Mouse (Mus musculus) spleen, adult 2 months (tissue): ENCODE measurements around the gene Fgfr2. TPM values are rescaled to one million over a fixed set of nuclear protein-coding genes. Genes with fewer than 3 reads are reported as not detected.

Experiments used
- DNase-seq, 2 experiments: peaks; one replicate each; pipeline versions ENCODE4 v3.0.0 to v3.0.0-alpha.2; 2012 to 2021; ENCODE audit warnings: low spot score in 2 of 2, low read depth in 1 of 2
- H3K27ac ChIP-seq: fragments of 200-500 bp; 2 replicates; pipeline ENCODE4 v1.5.1; 2012; ENCODE audit warnings: low read length, inconsistent platforms; ENCODE audit not compliant: insufficient read depth
- H3K27me3 ChIP-seq: fragments of 200-500 bp; 2 replicates; pipeline ENCODE4 v1.6.1; 2012; ENCODE audit warnings: mild to moderate bottlenecking, moderate library complexity, low read length, inconsistent platforms; ENCODE audit not compliant: control insufficient read depth, insufficient read depth
- H3K36me3 ChIP-seq: fragments of 200-500 bp; 2 replicates; pipeline ENCODE4 v1.6.1; 2012; ENCODE audit warnings: mild to moderate bottlenecking, low read length, inconsistent platforms; ENCODE audit not compliant: control insufficient read depth, insufficient read depth
- H3K4me1 ChIP-seq: fragments of 200-500 bp; 2 replicates; pipeline ENCODE4 v1.6.1; 2011; ENCODE audit warnings: inconsistent platforms; ENCODE audit not compliant: control insufficient read depth, insufficient read depth, insufficient read length
- H3K4me3 ChIP-seq: fragments of 200-500 bp; 2 replicates; pipeline ENCODE4 v1.5.1; 2011; ENCODE audit warnings: mild to moderate bottlenecking, inconsistent platforms; ENCODE audit not compliant: insufficient read depth, insufficient read length; ENCODE audit errors: extremely low read depth
- CTCF ChIP-seq: fragments of 200-500 bp; IDR thresholded peaks from 2 replicates; pipeline ENCODE4 v1.5.1; 2011; ENCODE audit warnings: mild to moderate bottlenecking, inconsistent platforms; ENCODE audit not compliant: insufficient read depth, insufficient read length, insufficient replicate concordance; ENCODE audit errors: extremely low read depth
- POLR2A ChIP-seq: fragments of 200-500 bp; IDR thresholded peaks from 2 replicates; pipeline ENCODE4 v1.6.1; 2011; ENCODE audit warnings: low read depth, low read length, inconsistent platforms
- WGBS: fragments of 180-500 bp; shearing (Covaris S2); methylation state at CpG from one replicate; pipeline ENCODE4 v1.1.7; 2018; 5-methylcytosine and 5-hydroxymethylcytosine counted together
- polyA plus RNA-seq: library from polyadenylated mRNA; depleted of rRNA; stranded (reverse); fragments of >200 nt; gene quantifications from 2 replicates; pipeline ENCODE4 v1.2.3, GENCODE M21; 2012

Fgfr2 gene
- polyA plus RNA-seq, 1 experiment = 1.6 TPM

- no peak overlapping the region for H3K4me3 ChIP-seq
- no peak for TF ChIP-seq CTCF
- no peak for TF ChIP-seq POLR2A
- H3K27ac ChIP-seq = no peak overlapping the region
- peaks cover 18% of the 10 kb centered on the region; the same call in 1 of the 2 replicates for H3K4me1 ChIP-seq
- WGBS = 11% methylated on average over 13 of the region's 13 CpGs
- DNase-seq = no peak
- no peaks in the 10 kb centered on the region for H3K36me3 ChIP-seq
- peaks cover 51% of the 10 kb centered on the region for H3K27me3 ChIP-seq
Measured at GRCm38 (mm10) chr7:131545701-131546385, 1577.3 kb downstream of the Fgfr2 start.

GRCm38 (mm10) chr7:131544871-131545270 is 1578.3 kb downstream of the Fgfr2 start:
- Histone ChIP-seq H3K27ac (no peak overlapping the region), H3K36me3 (no peaks in the 10 kb centered on the region), H3K4me1 (peaks cover 18% of the 10 kb centered on the region; the same call in 1 of the 2 replicates), H3K4me3 (no peak overlapping the region), H3K27me3 (peaks cover 51% of the 10 kb centered on the region)
- no peak for DNase-seq
- 6% methylated on average over 5 of the region's 5 CpGs for WGBS
- TF ChIP-seq CTCF (no peak), POLR2A (no peak)

GRCm38 (mm10) chr7:131543623-131544481 is 1579.3 kb downstream of the Fgfr2 start:
- 3% methylated on average over 75 of the region's 75 CpGs for WGBS
- H3K36me3 ChIP-seq = no peaks in the 10 kb centered on the region
- H3K27me3 ChIP-seq = peaks cover 46% of the 10 kb centered on the region
- TF ChIP-seq POLR2A (no peak), CTCF (no peak)
- no peak for DNase-seq
- peak overlapping the region; percentile 40; the same call in 1 of the 2 replicates for H3K4me3 ChIP-seq
- H3K4me1 ChIP-seq = peaks cover 18% of the 10 kb centered on the region; the same call in 1 of the 2 replicates
- no peak overlapping the region for H3K27ac ChIP-seq

GRCm38 (mm10) chr7:131542872-131543622 is 1580.1 kb downstream of the Fgfr2 start:
- H3K27ac ChIP-seq = no peak overlapping the region
- peak overlapping the region; percentile 40; the same call in 1 of the 2 replicates for H3K4me3 ChIP-seq
- no peak for DNase-seq
- 2% methylated on average over 71 of the region's 71 CpGs for WGBS
- no peaks in the 10 kb centered on the region for H3K36me3 ChIP-seq
- peaks cover 40% of the 10 kb centered on the region for H3K27me3 ChIP-seq
- H3K4me1 ChIP-seq = peaks cover 18% of the 10 kb centered on the region; the same call in 1 of the 2 replicates
- TF ChIP-seq CTCF = no peak
- TF ChIP-seq POLR2A = no peak

GRCm38 (mm10) chr7:131542115-131542871 is 1580.9 kb downstream of the Fgfr2 start, which contains the start of gene Hmx3:
Gene Hmx3 (plus strand): TSS chr7:131542867.
- WGBS = 2% methylated on average over 64 of the region's 65 CpGs
- Histone ChIP-seq H3K27me3 (peaks cover 37% of the 10 kb centered on the region), H3K27ac (no peak within 1 kb of the TSS), H3K4me1 (peaks cover 18% of the 10 kb centered on the region; the same call in 1 of the 2 replicates), H3K36me3 (no peaks in the 10 kb centered on the region), H3K4me3 (peak within 1 kb of the TSS; percentile 40; the same call in 1 of the 2 replicates)
- DNase-seq = no peak
- no peak for TF ChIP-seq CTCF
